Mouse (Mus musculus): ENCODE results near the gene Atad3a. TPM values are rescaled to one million over a fixed set of nuclear protein-coding genes. Genes with fewer than 3 reads are reported as not detected.
A peak's percentile ranks its signal among the peaks of the same experiment; 100 is the strongest.

The Atad3a gene
- polyA plus RNA-seq, 1 experiment from 2014 or later: 70.9 TPM

GRCm38 (mm10) chr4:155770626-155771025, 9.7 kb upstream of the Atad3a start:
- peaks cover 26% of the 10 kb centered on the region for H3K27me3 ChIP-seq (ENCODE audit: control insufficient read depth, insufficient read depth, low read length)
- peak overlapping the region; percentile 86 for H3K4me2 ChIP-seq (replicated peaks; ENCODE audit: low read depth, low read length)
- no peak for ATAC-seq (ENCODE audit: low FRiP score)
- peak overlapping the region; percentile 52 for H3K4me3 ChIP-seq (ENCODE audit: low read depth, low read length)
- H3K36me3 ChIP-seq (ENCODE audit: control insufficient read depth, insufficient read depth, low read length): no peaks in the 10 kb centered on the region
- no peaks in the 10 kb centered on the region for H3K9me3 ChIP-seq (ENCODE audit: control insufficient read depth, low read length)
- peak overlapping the region; percentile 83 for H3K9ac ChIP-seq (ENCODE audit: low read depth, low read length)
- H3K4me1 ChIP-seq (replicated peaks; ENCODE audit: control insufficient read depth, insufficient read depth, low read length): peaks cover 2% of the 10 kb centered on the region; the same call in 1 of the 2 replicates
- DNase-seq (ENCODE audit: low spot score): no peak
- H3K27ac ChIP-seq (ENCODE audit: low read depth, low read length): no peak overlapping the region
- 46% methylated on average over 24 of the region's 24 CpGs for WGBS

DNA sequence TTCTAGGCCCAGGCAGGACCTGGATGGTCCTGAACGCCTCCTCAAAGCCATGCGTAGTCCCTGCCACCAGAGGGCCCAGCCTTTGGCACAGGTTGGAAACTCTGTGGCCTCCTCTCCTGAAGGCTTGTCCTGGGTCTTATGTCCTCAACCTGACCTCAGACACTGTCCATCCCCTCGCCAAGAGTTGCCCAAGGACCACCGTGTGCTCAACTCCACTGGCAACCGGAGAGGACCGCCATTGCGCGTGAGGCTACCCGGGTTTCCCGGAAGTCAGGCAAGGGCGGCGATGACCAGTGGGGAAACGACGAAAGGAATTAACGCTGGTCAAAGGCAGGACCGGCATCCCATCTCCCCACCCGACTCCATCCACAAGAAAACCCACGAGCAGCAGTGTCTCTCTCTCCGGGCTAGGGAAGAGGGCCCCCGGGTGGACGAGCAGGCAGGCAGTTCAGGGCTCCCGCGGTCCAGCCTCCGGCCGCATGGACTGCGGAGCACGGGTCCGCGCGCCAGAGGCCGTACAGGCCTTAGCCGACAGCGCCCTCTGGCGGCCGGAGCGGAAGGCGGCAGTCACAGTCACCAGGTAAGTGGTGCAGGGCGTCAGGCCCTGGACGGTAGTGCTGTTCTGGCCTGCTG, 9.1 kb upstream of the Atad3a start:
- Histone ChIP-seq H3K36me3 (ENCODE audit: control insufficient read depth, insufficient read depth, low read length) (no peaks in the 10 kb centered on the region), H3K27me3 (ENCODE audit: control insufficient read depth, insufficient read depth, low read length) (peaks cover 20% of the 10 kb centered on the region), H3K9me3 (ENCODE audit: control insufficient read depth, low read length) (no peaks in the 10 kb centered on the region), H3K27ac (ENCODE audit: low read depth, low read length) (no peak overlapping the region), H3K9ac (ENCODE audit: low read depth, low read length) (peak overlapping the region; percentile 83), H3K4me3 (ENCODE audit: low read depth, low read length) (peak overlapping the region; percentile 52), H3K4me1 (replicated peaks; ENCODE audit: control insufficient read depth, insufficient read depth, low read length) (peaks cover 2% of the 10 kb centered on the region; the same call in 1 of the 2 replicates), H3K4me2 (replicated peaks; ENCODE audit: low read depth, low read length) (peak overlapping the region; percentile 86)
- under 1% methylated on average over 39 of the region's 39 CpGs for WGBS
- ATAC-seq (ENCODE audit: low FRiP score) (peak; percentile 94), DNase-seq (ENCODE audit: low spot score) (peak; percentile 97)

DNA sequence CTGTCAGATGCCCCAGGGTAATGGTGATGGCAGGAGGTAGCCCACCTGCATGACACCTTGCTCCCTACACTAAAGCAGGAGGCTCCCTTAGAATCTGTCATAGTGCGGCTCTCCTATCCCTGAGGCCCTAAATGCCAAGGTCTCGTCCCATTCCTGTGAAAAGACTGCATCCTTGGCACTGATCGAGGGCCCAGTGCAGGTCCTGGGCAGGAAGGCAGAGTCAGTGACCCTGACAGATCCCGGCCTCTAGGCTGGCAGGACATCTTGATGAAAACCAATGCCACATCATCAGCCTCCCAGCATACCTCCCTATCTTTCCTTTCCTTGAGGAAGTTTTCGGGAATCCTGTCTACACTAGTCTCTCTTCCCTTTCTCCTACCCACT, 8.6 kb upstream of the Atad3a start:
- Histone ChIP-seq H3K4me3 (ENCODE audit: low read depth, low read length) (peak overlapping the region; percentile 52), H3K9me3 (ENCODE audit: control insufficient read depth, low read length) (no peaks in the 10 kb centered on the region), H3K27ac (ENCODE audit: low read depth, low read length) (no peak overlapping the region), H3K4me2 (replicated peaks; ENCODE audit: low read depth, low read length) (peak overlapping the region; percentile 86; the same call in 1 of the 2 replicates), H3K4me1 (replicated peaks; ENCODE audit: control insufficient read depth, insufficient read depth, low read length) (peaks cover 2% of the 10 kb centered on the region; the same call in 1 of the 2 replicates), H3K36me3 (ENCODE audit: control insufficient read depth, insufficient read depth, low read length) (no peaks in the 10 kb centered on the region), H3K27me3 (ENCODE audit: control insufficient read depth, insufficient read depth, low read length) (peaks cover 16% of the 10 kb centered on the region), H3K9ac (ENCODE audit: low read depth, low read length) (peak overlapping the region; percentile 83)
- 0 out of 2 replicates have a peak, but pooled peaks have one; percentile 2 for ATAC-seq (ENCODE audit: low FRiP score)
- no peak for DNase-seq (ENCODE audit: low spot score)
- 59% methylated on average over 5 of the region's 5 CpGs for WGBS

GRCm38 (mm10) chr4:155762357-155762756, 1.5 kb upstream of the Atad3a start:
- no peak overlapping the region for H3K4me2 ChIP-seq (replicated peaks; ENCODE audit: low read depth, low read length)
- no peak overlapping the region for H3K9ac ChIP-seq (ENCODE audit: low read depth, low read length)
- ATAC-seq (ENCODE audit: low FRiP score) (no peak), DNase-seq (ENCODE audit: low spot score) (no peak)
- 91% methylated on average over 3 of the region's 3 CpGs for WGBS
- no peaks in the 10 kb centered on the region for H3K9me3 ChIP-seq (ENCODE audit: control insufficient read depth, low read length)
- no peaks in the 10 kb centered on the region for H3K27me3 ChIP-seq (ENCODE audit: control insufficient read depth, insufficient read depth, low read length)
- no peak overlapping the region for H3K27ac ChIP-seq (ENCODE audit: low read depth, low read length)
- peaks cover 7% of the 10 kb centered on the region for H3K4me1 ChIP-seq (replicated peaks; ENCODE audit: control insufficient read depth, insufficient read depth, low read length)
- no peak overlapping the region for H3K4me3 ChIP-seq (ENCODE audit: low read depth, low read length)
- no peaks in the 10 kb centered on the region for H3K36me3 ChIP-seq (ENCODE audit: control insufficient read depth, insufficient read depth, low read length)

DNA sequence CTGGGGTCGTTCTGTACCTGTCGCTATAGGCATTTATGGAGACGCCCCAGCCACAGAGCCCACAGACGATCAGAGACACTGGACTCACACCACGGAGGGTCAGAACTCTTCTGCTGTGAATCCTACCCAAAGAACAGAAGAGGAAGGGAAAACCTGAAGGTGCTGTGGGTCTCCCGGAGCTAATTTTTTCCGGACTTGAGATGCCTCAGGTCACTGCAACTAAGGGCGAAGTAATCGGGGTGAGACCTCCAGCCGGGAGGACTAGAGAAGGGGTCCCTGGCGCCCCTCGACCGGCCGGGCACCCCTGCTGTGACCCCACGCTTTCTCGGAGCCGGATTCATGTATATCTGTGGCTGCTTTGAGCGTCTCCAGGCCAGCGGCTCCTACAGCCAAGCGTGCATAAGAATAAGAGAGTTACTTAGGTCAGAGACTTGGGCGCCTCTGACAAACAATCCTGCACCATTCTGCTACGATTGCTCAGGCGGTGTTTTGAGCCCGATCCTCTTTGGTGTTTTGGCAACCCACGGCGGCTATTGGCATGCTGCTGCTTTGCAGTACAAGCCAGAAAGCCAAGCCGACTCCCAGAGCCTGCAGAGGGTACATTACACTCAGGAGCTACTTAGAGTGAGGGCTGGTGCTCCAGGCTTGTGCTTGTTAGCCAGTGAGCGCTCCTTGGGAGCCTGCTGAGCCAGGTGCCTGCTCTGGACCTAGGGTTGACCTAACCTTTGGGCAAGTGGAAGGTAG, 635 bp upstream of the Atad3a start:
- no peak for DNase-seq (ENCODE audit: low spot score)
- WGBS: 2% methylated on average over 28 of the region's 28 CpGs
- H3K36me3 ChIP-seq (ENCODE audit: control insufficient read depth, insufficient read depth, low read length): no peaks in the 10 kb centered on the region

GRCm38 (mm10) chr4:155759862-155760612, 856 bp downstream of the Atad3a start:
- Histone ChIP-seq H3K4me3 (ENCODE audit: low read depth, low read length) (peak overlapping the region; percentile 84), H3K9ac (ENCODE audit: low read depth, low read length) (peak overlapping the region; percentile 67), H3K4me1 (replicated peaks; ENCODE audit: control insufficient read depth, insufficient read depth, low read length) (peaks cover 7% of the 10 kb centered on the region), H3K4me2 (replicated peaks; ENCODE audit: low read depth, low read length) (peak overlapping the region; percentile 96), H3K9me3 (ENCODE audit: control insufficient read depth, low read length) (no peaks in the 10 kb centered on the region), H3K36me3 (ENCODE audit: control insufficient read depth, insufficient read depth, low read length) (no peaks in the 10 kb centered on the region), H3K27ac (ENCODE audit: low read depth, low read length) (no peak overlapping the region), H3K27me3 (ENCODE audit: control insufficient read depth, insufficient read depth, low read length) (no peaks in the 10 kb centered on the region)
- WGBS: 6% methylated on average over 10 of the region's 10 CpGs
- ATAC-seq (ENCODE audit: low FRiP score) (no peak; the same call in 1 of the 2 replicates), DNase-seq (ENCODE audit: low spot score) (no peak)

More for the DNA sequence above, 635 bp upstream of the Atad3a start:
- peak overlapping the region; percentile 84 for H3K4me3 ChIP-seq (ENCODE audit: low read depth, low read length)
- H3K4me1 ChIP-seq (replicated peaks; ENCODE audit: control insufficient read depth, insufficient read depth, low read length): peaks cover 7% of the 10 kb centered on the region
- H3K9me3 ChIP-seq (ENCODE audit: control insufficient read depth, low read length): no peaks in the 10 kb centered on the region
- no peak overlapping the region; the same call in 1 of the 2 replicates for H3K27ac ChIP-seq (ENCODE audit: low read depth, low read length)
- H3K4me2 ChIP-seq (replicated peaks; ENCODE audit: low read depth, low read length): peak overlapping the region; percentile 96
- ATAC-seq (ENCODE audit: low FRiP score): 0 out of 2 replicates have a peak, but pooled peaks have one; percentile 17
- peak overlapping the region; percentile 78 for H3K9ac ChIP-seq (ENCODE audit: low read depth, low read length)
- H3K27me3 ChIP-seq (ENCODE audit: control insufficient read depth, insufficient read depth, low read length): no peaks in the 10 kb centered on the region

GRCm38 (mm10) chr4:155757011-155757410, 3.9 kb downstream of the Atad3a start:
- Histone ChIP-seq H3K27me3 (ENCODE audit: control insufficient read depth, insufficient read depth, low read length) (no peaks in the 10 kb centered on the region), H3K27ac (ENCODE audit: low read depth, low read length) (no peak overlapping the region), H3K4me1 (replicated peaks; ENCODE audit: control insufficient read depth, insufficient read depth, low read length) (peaks cover 7% of the 10 kb centered on the region), H3K9me3 (ENCODE audit: control insufficient read depth, low read length) (no peaks in the 10 kb centered on the region), H3K4me3 (ENCODE audit: low read depth, low read length) (no peak overlapping the region), H3K4me2 (replicated peaks; ENCODE audit: low read depth, low read length) (no peak overlapping the region), H3K9ac (ENCODE audit: low read depth, low read length) (no peak overlapping the region), H3K36me3 (ENCODE audit: control insufficient read depth, insufficient read depth, low read length) (peaks cover 7% of the 10 kb centered on the region; the same call in 1 of the 2 replicates)
- ATAC-seq (ENCODE audit: low FRiP score) (no peak), DNase-seq (ENCODE audit: low spot score) (no peak)
- 91% methylated on average over 12 of the region's 12 CpGs for WGBS

DNA sequence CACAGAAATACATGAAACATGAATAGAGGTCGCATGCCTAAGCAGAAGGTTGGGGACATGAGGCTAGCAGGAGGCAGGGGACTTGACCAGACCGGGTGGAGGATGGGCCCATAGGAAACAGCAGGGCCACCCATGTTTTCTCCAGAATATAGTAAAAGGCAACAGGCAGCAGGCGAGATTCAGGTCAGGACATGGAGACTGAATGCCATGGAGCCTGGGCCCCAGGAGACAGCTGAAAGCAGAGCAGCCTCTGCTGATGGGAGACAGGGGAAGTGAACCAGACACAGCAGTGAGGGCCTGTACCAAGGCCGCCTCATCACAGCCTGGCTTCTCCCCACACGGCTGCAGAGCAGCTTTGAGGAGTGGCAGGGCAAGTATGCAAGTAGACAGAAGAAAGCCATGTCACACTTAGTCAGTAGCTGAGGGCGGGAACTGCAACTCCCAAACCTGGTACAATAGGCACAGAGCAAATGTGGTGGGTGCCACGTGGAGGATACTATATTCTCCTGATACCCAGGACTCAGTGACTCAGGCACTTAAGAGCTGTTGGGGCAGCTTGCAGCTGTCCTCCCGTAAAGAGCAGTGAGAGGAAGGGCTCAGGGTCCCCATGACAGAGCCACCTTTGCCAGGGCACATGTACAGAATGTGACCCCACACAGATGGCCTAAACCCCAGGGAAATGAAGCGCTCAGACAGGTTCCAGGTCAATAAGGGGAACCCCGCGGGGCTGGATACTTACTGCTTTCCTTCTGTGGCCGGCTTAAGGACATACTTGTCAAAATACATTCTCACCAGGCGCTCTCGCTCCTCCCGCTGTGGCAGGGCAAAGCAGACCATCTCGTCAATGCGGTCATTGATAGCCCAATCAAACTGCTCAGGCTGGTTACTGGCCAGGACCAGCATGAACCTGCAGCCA, 14.1 kb downstream of the Atad3a start:
- ATAC-seq (ENCODE audit: low FRiP score): no peak
- H3K27ac ChIP-seq (ENCODE audit: low read depth, low read length): no peak overlapping the region
- H3K4me2 ChIP-seq (replicated peaks; ENCODE audit: low read depth, low read length): no peak overlapping the region
- H3K4me1 ChIP-seq (replicated peaks; ENCODE audit: control insufficient read depth, insufficient read depth, low read length): no peaks in the 10 kb centered on the region
- H3K9me3 ChIP-seq (ENCODE audit: control insufficient read depth, low read length): no peaks in the 10 kb centered on the region
- peaks cover 20% of the 10 kb centered on the region; the same call in 1 of the 2 replicates for H3K36me3 ChIP-seq (ENCODE audit: control insufficient read depth, insufficient read depth, low read length)
- WGBS: 92% methylated on average over 17 of the region's 17 CpGs
- no peak overlapping the region for H3K9ac ChIP-seq (ENCODE audit: low read depth, low read length)
- no peak overlapping the region for H3K4me3 ChIP-seq (ENCODE audit: low read depth, low read length)
- H3K27me3 ChIP-seq (ENCODE audit: control insufficient read depth, insufficient read depth, low read length): no peaks in the 10 kb centered on the region
- no peak for DNase-seq (ENCODE audit: low spot score)
